Mouse (Mus musculus) urinary bladder, postnatal 14 days (tissue): Measurements from ENCODE around the gene Col1a1.

ENCODE experiments used
- DNase-seq: peaks from one replicate; pipeline ENCODE4 v3.0.0; 2021; ENCODE audit warnings: low spot score

Gene Col1a1

GRCm38 (mm10) chr11:94936045-94936444 lies at the start of gene Col1a1:
Col1a1 (plus strand) TSS chr11:94936224.
- peak; percentile 88 for DNase-seq

- no peak for DNase-seq
Measured at GRCm38 (mm10) chr11:94891155-94891554, 44.9 kb upstream of the Col1a1 start.

DNA sequence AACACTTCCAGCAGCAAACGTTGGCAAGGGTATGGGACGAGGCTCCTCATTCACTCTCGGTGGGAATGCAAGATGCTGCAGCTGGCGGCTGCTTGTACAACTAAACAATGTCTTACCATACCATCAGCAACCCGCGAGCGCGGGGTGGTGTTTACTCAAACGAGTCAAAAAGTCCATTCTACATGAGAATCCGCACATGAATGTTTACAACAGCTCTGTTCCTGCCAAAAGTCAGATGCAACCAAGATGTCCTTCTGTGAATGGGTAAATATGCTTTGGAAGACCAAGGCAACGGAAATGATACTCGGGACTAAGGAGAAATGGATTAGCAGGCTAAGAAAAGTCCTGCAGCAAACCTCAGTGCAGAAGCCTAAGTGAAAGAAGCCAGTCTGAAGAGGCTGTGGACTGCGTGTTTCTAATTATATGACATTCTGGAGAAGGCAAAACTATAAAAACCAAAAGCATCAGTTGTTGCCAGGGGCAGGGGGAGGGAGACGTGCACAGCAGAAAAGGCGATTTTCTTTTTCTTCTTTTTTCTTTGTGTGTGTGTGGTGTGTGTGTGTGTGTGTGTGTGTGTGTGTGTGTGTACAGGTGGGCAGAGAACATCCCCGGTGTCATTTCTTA lies 39.2 kb upstream of the Col1a1 start:
- DNase-seq: no peak

DNA sequence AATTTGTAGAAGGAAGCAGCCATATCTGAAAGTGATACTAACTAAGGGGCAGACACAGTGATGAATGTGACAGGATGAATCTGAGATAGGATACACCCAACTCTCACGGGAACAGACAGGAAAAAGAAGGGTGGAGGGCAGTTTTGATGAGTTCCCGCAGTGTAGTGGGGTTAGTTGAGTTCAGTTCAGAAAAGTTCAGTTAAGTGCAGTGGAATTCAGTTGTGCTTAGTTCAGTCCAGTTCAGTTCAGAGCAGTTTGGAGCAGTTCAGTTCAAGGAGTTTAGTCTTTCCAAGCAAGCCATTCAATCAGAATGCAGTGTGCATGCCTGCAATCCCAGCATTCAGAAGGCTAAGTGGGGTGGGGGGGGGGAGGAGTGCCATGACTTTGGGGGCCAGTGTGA lies 34.8 kb upstream of the Col1a1 start:
- no peak for DNase-seq

DNA sequence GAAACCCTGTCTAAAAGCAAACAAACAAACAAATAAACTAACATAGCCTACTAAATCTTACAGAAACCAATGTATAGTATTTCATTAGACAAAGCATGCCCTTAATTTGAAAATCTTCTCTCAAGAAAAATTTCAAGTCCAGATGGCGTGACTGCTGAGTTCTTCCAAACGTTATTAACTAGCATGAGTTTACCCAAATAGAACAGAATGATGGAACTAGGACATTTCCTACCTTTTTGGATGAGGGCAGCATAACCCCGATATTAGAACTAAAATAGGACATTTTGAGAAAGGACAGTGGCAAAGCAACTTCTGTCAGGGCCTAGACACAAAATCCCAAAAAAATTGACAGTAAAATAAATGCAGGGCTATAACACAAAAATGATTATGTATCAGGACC lies 31.7 kb upstream of the Col1a1 start:
- DNase-seq: no peak

GRCm38 (mm10) chr11:94910971-94911370 lies 25.1 kb upstream of the Col1a1 start:
- DNase-seq: no peak

- DNase-seq: no peak
Measured at GRCm38 (mm10) chr11:94912568-94912967, 23.5 kb upstream of the Col1a1 start.

DNA sequence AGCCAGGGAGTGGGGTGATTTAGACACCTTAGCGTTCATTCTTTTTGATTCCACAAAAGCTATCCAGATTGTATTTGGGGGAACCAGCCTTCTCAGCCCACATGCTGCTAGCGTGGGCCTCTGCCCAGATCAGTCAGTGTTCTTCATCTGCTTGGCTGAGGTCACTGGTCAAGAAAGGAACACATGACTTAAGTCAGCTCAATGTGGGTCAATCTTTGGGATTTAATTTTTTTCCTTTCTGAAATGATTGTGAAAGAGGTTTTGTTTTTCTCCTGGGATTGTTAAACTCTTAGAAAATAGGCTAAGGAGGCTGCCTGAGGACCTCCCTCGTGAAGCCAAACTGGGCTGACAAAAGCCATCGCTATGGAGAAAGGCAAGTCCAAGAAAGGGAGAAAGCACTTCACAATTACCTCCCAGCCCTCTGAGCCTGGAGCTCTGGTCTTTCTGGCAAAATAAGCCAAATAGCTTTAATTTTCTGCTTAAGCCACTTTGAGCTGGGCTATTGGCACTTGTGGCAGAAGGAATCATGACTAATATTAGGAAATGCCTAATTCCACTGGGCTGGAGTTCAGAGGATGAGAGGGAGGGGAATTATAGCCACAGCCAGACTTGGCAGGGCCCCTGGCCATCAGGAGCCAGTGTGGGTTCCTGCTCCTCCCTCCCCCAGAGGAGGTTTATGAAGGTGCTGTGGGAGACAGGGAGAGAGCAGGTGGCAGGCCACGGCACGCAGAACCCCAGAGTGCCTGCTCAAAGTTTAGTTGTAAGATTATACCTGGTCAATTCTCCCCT lies 22.5 kb upstream of the Col1a1 start:
- peak; percentile 55 for DNase-seq

- peak; percentile 48 for DNase-seq
Measured at GRCm38 (mm10) chr11:94915675-94916403, 20.2 kb upstream of the Col1a1 start.

GRCm38 (mm10) chr11:94916477-94916876 lies 19.5 kb upstream of the Col1a1 start:
- DNase-seq: no peak

DNA sequence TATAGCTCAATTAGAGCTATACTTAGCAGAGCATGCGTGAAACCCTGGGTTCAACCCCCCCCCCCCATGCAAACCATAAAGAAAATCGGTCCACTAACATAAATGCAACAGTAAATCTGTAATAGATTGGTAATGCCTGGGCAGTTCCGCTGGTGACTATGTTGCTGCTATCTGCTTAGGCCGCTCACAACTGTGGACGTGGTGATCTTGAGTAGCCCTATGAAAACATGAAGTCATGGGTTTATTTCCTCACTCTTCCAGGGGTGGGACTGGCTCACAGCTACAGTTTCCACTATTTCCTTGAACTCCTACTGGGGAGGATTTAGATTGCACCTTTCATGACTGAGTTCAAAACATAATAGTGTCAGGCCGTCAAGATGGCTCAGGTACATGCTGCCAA lies 18.3 kb upstream of the Col1a1 start:
- no peak for DNase-seq

DNA sequence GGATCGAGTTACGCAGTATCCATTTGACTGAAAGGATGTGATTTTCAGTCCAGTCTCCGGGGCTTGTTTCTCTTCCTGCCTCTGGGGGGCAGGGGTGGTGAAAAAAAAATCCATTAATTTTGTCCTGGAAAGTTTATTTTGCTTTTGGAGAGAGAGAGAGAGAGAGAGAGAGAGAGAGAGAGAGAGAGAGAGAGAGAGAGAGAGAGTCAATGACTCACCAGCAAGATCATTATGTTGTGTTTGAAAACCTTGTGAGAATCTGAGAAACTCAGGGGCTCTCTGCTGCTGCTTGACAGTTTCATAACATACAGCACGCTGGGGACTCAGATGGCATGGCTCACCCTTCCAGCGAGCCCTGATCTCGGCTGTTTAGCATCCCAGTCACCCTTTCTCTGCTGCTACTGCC lies 15.0 kb upstream of the Col1a1 start:
- DNase-seq: no peak

DNA sequence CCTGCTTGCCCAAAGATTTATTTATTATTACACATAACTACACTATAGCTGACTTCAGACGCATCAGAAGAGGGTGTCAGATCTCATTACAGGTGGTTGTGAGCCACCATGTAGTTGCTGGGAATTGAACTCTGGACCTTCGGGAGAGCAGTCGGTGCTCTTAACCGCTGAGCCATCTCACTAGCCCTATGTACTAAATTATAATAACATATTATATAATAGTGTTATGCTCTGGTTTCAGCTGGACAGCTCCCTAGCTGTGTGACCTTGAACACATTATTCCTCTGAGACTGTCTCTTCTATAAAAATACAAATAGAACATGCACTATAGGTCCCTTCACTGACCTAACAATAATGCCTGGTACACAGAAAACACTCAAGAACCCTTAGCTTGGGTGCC lies 11.0 kb upstream of the Col1a1 start:
- DNase-seq: no peak

GRCm38 (mm10) chr11:94926431-94926830 lies 9.6 kb upstream of the Col1a1 start:
- DNase-seq: peak; percentile 52

DNA sequence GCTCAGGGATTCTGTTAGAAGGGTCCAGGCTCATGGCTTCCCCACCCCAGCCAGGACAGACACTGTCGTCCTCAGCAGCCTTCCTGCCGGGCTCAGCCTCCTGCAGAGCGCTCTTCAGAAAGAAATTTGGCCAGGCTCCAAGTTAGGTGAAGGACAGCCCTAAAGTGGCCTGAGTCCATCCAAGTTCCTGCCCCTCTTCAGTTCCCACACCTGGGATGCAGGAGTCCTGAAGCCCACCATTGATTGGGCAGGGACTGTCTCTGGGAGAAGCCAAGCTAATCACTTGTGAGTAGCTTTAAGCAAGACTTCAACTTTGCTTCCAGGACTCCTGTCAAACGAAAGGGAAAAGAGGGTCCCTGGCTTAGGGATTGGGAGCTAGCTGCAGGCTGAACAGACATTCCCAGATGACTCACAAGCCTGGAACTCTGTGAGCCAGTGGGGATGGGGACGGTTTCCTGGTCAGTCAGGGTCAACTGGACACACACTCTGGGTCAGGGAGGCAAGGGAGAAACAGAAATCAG lies 8.2 kb upstream of the Col1a1 start:
- DNase-seq: peak; percentile 43

DNA sequence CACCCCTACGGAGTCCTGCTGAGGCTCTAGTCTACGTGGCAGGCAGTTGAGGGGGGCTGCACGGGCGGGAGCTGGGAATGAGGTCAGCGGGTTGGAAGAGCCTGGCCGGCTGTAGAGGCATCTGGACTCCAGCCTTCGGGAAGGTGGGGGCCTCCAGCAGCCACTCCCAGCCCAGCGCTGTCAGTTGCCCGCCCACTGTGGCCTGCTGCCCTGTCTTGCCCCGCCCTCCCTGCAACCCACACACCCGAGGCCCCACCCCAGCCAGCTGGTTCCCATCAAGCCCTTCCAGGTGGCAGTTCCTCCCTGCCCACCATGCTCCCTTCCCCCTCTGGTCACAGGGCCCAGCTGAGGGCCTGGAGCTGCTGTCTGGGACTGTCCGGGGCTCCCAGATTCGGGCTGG lies 7.2 kb upstream of the Col1a1 start:
- peak; percentile 91 for DNase-seq

DNA sequence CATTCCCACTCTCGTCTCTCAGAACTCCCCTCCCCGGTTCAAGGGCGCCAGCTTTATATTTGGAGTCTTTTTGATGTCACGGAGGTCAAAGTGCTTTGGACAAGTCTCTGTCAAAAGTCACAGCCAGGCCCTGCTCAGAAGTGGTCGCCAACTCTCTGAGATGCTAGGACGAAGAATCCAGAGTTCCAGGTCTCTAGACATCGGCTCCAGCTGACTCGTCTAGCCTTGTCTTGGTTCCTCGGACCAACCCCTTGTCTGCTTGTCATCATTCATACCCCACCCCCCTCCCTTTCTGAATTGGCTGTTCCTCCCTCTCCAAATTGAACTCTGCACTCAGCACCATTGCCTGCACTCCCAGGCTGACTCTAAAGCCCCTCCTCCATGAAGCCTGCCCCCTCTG lies 6.4 kb upstream of the Col1a1 start:
- no peak for DNase-seq

GRCm38 (mm10) chr11:94930151-94930550 lies 5.9 kb upstream of the Col1a1 start:
- no peak for DNase-seq

GRCm38 (mm10) chr11:94933584-94933983 lies 2.4 kb upstream of the Col1a1 start:
- DNase-seq: peak; percentile 74

- peak; percentile 40 for DNase-seq
Measured at GRCm38 (mm10) chr11:94934526-94934925, 1.5 kb upstream of the Col1a1 start.

GRCm38 (mm10) chr11:94936851-94937295 lies 849 bp downstream of the Col1a1 start:
- peak; percentile 90 for DNase-seq

- DNase-seq: peak; percentile 74
Measured at GRCm38 (mm10) chr11:94937335-94937781, 1.3 kb downstream of the Col1a1 start.

DNA sequence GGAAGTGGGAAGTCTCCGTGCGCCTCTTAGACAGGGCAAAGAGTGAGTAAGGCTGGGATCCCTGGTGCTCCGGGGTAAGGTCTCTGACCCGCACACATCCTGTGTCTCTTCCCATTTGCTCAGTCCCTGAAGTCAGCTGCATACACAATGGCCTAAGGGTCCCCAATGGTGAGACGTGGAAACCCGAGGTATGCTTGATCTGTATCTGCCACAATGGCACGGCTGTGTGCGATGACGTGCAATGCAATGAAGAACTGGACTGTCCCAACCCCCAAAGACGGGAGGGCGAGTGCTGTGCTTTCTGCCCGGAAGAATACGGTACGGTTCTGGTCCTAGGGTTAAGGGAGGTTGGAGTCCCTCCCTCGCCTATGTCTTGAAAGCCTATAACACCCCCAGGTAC lies 1.8 kb downstream of the Col1a1 start:
- DNase-seq: no peak
